Mouse (Mus musculus) embryonic fibroblast, embryonic 13.5 days (primary cell): ENCODE data around the gene 4930524B15Rik.

Source experiments
- CTCF ChIP-seq: IDR thresholded peaks from 2 replicates; pipeline ENCODE4 v1.5.1; 2011; ENCODE audit warnings: mild to moderate bottlenecking, control low read depth, low read length, moderate library complexity, borderline replicate concordance; ENCODE audit not compliant: insufficient read depth
- POLR2A ChIP-seq: IDR thresholded peaks from 2 replicates; pipeline ENCODE4 v1.6.1; 2011; ENCODE audit warnings: low read depth, mild to moderate bottlenecking, control low read depth, low read length, moderate library complexity

DNA sequence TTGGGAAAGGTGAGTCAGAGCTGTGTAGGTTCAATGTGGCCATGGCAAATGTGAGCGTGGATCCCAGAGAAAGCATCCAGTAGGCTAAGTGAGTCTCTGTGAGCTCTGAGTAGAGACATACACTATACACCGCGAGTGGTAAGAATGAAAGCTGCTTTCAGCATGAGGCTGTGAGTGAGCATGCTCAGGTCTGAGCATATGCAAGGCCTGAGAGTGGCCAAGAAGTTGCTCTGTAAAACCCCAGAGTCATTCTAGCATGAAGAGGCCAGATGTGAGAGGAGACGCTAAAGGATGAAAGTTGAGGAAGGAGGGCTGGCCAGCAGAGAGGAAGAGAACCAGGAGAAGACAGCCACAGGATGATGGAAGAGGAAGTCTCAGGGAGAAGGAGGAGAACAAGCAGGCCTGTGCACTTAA, 47.6 kb downstream of the 4930524B15Rik start:
- TF ChIP-seq POLR2A (no peak), CTCF (no peak)
